Mouse (Mus musculus) MEL (cell line): Measurements from ENCODE around the gene Cytl1.

ENCODE experiments used
- CTCF ChIP-seq, 3 experiments: IDR thresholded peaks in 2 of 3; conservative IDR thresholded peaks in 1 of 3; 2 replicates each; pipeline ENCODE4 v1.5.1; 2011 to 2012; ENCODE audit warnings: low read length in 3 of 3, low read depth in 2 of 3, mild to moderate bottlenecking in 2 of 3, improper control_type of control experiment in 1 of 3, inconsistent platforms in 1 of 3, mixed read lengths in 1 of 3, moderate library complexity in 1 of 3; ENCODE audit not compliant: control insufficient read depth in 1 of 3, insufficient read depth in 1 of 3, poor library complexity in 1 of 3, severe bottlenecking in 1 of 3
- JUND ChIP-seq: IDR thresholded peaks from 2 replicates; pipeline ENCODE4 v1.6.1; 2011; ENCODE audit warnings: low read depth, mild to moderate bottlenecking, improper control_type of control experiment, low read length
- TAL1 ChIP-seq: IDR thresholded peaks from 2 replicates; pipeline ENCODE4 v1.6.1; 2012; ENCODE audit warnings: mild to moderate bottlenecking, inconsistent platforms, low read length, moderate library complexity, mixed read lengths
- USF1 ChIP-seq: IDR thresholded peaks from 2 replicates; pipeline ENCODE4 v1.6.1; 2014; ENCODE audit warnings: low read depth, mild to moderate bottlenecking, inconsistent platforms, low read length, improper control_type of control experiment, moderate library complexity

GRCm38 (mm10) chr5:37735224-37735623 is at the start of gene Cytl1:
- TF ChIP-seq CTCF (IDR thresholded peaks at IDR 0.05 in 2 of 3, conservative IDR thresholded peaks at IDR 0.05 in 1 of 3; ENCODE audit: control insufficient read depth in 1 of 3, insufficient read depth in 1 of 3, low read depth in 2 of 3, low read length in 3 of 3, poor library complexity in 1 of 3, severe bottlenecking in 1 of 3), result no peak
- TF ChIP-seq USF1, result no peak
- TF ChIP-seq TAL1, result no peak
- TF ChIP-seq JUND, result no peak
